Mouse (Mus musculus) stomach, embryonic 14.5 days (tissue): ENCODE measurements at regions not wholly inside any gene's neighbourhood (a gene's known extent, or its start where the extent isn't known, plus 50 kb on each side); places are given as distances from the start of the nearest gene placed in this dataset.

ENCODE experiments used
- ATAC-seq: fragments of 200-750 bp; cut with Nextera tagmentation; 2 replicates; pipeline ENCODE4 v1.8.0; 2017; ENCODE audit warnings: low read depth, moderate TSS enrichment; ENCODE audit not compliant: insufficient number of reproducible peaks, insufficient read depth, low FRiP score
- H3K27ac ChIP-seq: fragments of 300-500 bp; sonication (generic); 2 replicates; pipeline ENCODE4 v1.5.1; 2014; ENCODE audit warnings: mild to moderate bottlenecking, low read length, moderate library complexity, mixed read lengths
- H3K27me3 ChIP-seq: fragments of 300-500 bp; sonication (generic); 2 replicates; pipeline ENCODE4 v1.6.1; 2014; ENCODE audit warnings: low read length, control low read depth, mixed read lengths; ENCODE audit not compliant: control insufficient read depth, insufficient read depth
- H3K36me3 ChIP-seq: fragments of 300-500 bp; sonication (generic); 2 replicates; pipeline ENCODE4 v1.6.1; 2014; ENCODE audit warnings: mild to moderate bottlenecking, control low read depth, low read length, moderate library complexity, mixed read lengths; ENCODE audit not compliant: control insufficient read depth, insufficient read depth
- H3K4me1 ChIP-seq: fragments of 300-500 bp; sonication (generic); 2 replicates; pipeline ENCODE4 v1.6.1; 2014; ENCODE audit warnings: low read length, control low read depth, mixed read lengths; ENCODE audit not compliant: control insufficient read depth, insufficient read depth
- H3K4me2 ChIP-seq: fragments of 300-500 bp; sonication (generic); replicated peaks from 2 replicates; pipeline ENCODE4 v1.6.1; 2014; ENCODE audit warnings: low read depth, low read length, control low read depth
- H3K4me3 ChIP-seq: fragments of 300-500 bp; sonication (generic); 2 replicates; pipeline ENCODE4 v1.5.1; 2014; ENCODE audit warnings: low read depth, low read length, control low read depth
- H3K9ac ChIP-seq: fragments of 300-500 bp; sonication (generic); replicated peaks from 2 replicates; pipeline ENCODE4 v1.6.1; 2014; ENCODE audit warnings: low read depth, mild to moderate bottlenecking, control low read depth, low read length, moderate library complexity, mixed read lengths
- H3K9me3 ChIP-seq: fragments of 300-500 bp; sonication (generic); 2 replicates; pipeline ENCODE4 v1.6.1; 2016; ENCODE audit warnings: low read depth, low read length, control low read depth; ENCODE audit not compliant: control insufficient read depth
- WGBS: fragments of 180-500 bp; shearing (Covaris S2); extraction: QIAGEN DNeasy Blood & Tissue Kit; methylation state at CpG from one replicate; pipeline ENCODE4 v1.1.7; 2014; 5-methylcytosine and 5-hydroxymethylcytosine counted together

DNA sequence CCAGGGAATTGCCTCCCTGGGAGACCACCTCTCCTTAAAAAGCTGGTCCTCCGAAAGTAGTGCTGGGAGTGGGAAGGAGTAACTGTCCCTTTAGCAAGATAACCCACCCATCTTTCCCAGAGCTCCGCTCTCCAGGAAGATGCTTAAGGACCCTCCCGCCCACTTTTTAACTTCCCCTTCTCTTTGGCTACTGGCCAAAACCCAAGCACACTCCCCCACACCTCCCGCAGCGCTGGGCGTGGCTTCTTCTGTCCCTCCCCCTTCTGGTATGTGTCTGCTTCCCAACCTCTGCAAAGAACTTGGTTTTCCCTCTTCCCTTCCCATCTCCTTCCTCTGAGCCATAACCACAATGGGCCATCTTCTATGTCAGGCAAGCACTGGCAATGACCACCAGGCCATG lies 85.4 kb downstream of the Rpap3 start:
- Histone ChIP-seq H3K4me3 (no peak overlapping the region), H3K4me1 (no peaks in the 10 kb centered on the region), H3K4me2 (no peak overlapping the region), H3K36me3 (no peaks in the 10 kb centered on the region), H3K27me3 (no peaks in the 10 kb centered on the region), H3K27ac (no peak overlapping the region), H3K9me3 (no peaks in the 10 kb centered on the region), H3K9ac (no peak overlapping the region)
- no peak for ATAC-seq
- WGBS = 62% methylated on average over 6 of the region's 6 CpGs

DNA sequence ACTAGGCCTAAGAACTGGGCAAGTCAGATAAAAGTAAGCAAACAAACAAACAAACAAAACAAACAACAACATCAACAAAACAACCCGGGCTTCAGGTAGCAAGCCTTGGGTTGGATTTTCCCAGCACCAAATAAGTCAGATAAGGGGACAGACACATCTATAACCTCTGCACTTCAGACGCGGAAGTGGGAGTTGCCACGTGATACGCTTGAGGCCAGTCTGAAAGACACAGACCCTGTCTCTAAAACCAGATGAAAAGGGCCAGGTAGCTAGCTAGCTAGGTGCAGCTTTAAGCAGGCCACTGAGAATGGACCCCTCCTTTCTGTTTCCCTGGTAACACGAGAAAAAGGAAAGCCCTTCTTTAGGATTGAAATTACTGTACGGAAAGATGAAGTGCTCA lies 85.9 kb downstream of the Rpap3 start:
- Histone ChIP-seq H3K4me2 (no peak overlapping the region), H3K4me1 (no peaks in the 10 kb centered on the region), H3K9me3 (no peaks in the 10 kb centered on the region), H3K9ac (no peak overlapping the region), H3K27ac (no peak overlapping the region), H3K27me3 (no peaks in the 10 kb centered on the region), H3K36me3 (no peaks in the 10 kb centered on the region), H3K4me3 (no peak overlapping the region)
- no peak for ATAC-seq
- 84% methylated on average over 7 of the region's 7 CpGs for WGBS

DNA sequence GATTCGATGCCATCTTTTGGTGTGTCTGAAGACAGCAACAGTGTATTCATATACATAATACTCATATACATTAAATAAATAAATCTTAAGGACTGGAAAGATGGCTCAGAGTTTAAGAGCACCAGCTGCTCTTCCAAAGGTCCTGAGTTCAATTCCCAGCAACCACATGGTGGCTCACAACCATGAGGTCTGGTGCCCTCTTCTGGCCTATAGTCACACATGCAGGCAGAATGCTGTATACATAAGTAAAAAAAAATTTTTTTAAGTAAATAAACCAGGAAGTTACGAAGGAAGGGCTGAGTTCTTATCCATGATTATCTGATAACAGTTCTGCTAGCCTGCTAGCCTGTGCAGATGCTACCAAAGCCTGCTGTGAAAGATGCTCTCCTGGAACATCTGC lies 93.3 kb downstream of the Rpap3 start:
- ATAC-seq = no peak
- Histone ChIP-seq H3K4me2 (no peak overlapping the region), H3K4me3 (no peak overlapping the region), H3K27ac (no peak overlapping the region), H3K9ac (no peak overlapping the region), H3K4me1 (no peaks in the 10 kb centered on the region), H3K36me3 (no peaks in the 10 kb centered on the region), H3K27me3 (no peaks in the 10 kb centered on the region), H3K9me3 (no peaks in the 10 kb centered on the region)
- WGBS = 78% methylated on average over 2 of the region's 2 CpGs

DNA sequence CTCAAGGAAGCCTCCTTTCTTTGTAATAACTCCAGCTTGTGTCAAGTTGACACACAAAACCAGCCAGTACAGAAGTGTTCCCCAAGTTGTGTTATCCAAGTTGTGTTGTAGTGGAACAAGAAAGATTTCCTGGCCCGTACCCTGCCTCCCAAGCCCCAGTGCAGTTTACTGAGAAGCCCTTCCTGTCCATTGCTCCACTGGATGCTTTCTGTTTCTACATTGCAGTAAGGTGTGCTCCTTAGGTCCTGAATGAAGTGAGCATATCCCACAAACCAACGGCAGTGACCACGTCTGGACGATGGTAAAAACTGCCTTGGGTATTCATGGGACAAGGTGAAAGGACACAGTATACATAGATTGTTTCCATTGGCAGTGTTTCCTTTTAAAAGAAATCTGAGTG lies 94.9 kb downstream of the Rpap3 start:
- no peaks in the 10 kb centered on the region for H3K9me3 ChIP-seq
- no peak for ATAC-seq
- 93% methylated on average over 4 of the region's 4 CpGs for WGBS
- no peaks in the 10 kb centered on the region for H3K27me3 ChIP-seq
- no peak overlapping the region for H3K27ac ChIP-seq
- no peak overlapping the region for H3K9ac ChIP-seq
- H3K4me1 ChIP-seq = no peaks in the 10 kb centered on the region
- H3K4me2 ChIP-seq = no peak overlapping the region
- H3K4me3 ChIP-seq = no peak overlapping the region
- no peaks in the 10 kb centered on the region for H3K36me3 ChIP-seq

DNA sequence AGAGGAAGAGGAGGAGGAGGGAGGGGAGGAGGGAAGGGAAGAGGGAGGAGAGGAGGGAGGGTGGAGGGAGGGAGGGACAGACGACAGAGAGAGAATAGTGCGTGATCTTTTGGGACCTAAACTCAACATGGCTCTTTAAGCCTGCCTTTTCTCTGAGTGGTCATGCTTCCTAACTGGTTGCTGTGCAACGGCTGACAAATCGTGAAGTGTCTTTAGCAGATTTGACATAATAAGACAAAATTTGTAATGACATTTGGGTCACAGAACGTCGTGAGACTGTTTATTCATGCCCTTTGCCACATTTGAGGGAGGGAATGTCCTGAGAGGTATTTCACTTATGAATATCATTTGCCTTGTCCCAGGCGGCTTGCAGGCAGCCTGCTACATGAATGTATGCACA lies 96.1 kb downstream of the Rpap3 start:
- no peak overlapping the region for H3K27ac ChIP-seq
- no peak overlapping the region for H3K9ac ChIP-seq
- no peaks in the 10 kb centered on the region for H3K27me3 ChIP-seq
- H3K36me3 ChIP-seq = no peaks in the 10 kb centered on the region
- no peak overlapping the region for H3K4me2 ChIP-seq
- no peaks in the 10 kb centered on the region for H3K4me1 ChIP-seq
- WGBS = 59% methylated on average over 7 of the region's 7 CpGs
- H3K4me3 ChIP-seq = no peak overlapping the region
- no peaks in the 10 kb centered on the region for H3K9me3 ChIP-seq
- ATAC-seq = no peak

DNA sequence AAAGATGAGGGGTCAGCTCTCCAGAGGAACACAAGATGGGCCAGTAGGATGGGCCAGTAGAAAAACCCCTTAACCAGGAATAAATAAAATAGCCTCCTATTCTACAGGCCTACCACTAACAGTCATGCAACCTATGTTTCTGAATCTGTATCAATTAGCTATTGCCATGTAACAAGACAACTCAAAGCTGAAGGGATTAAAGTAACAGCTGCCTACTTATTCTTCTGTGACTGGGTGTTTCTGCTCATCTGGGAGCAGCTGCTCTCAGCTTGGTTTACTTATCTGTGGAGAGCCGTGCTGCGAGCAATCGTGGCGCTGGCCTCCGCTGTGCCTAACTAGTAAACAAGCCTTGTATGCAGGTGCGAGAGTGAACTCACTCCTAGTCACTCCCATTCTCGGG lies 97.0 kb downstream of the Rpap3 start:
- ATAC-seq = no peak
- Histone ChIP-seq H3K9me3 (no peaks in the 10 kb centered on the region), H3K9ac (no peak overlapping the region), H3K36me3 (no peaks in the 10 kb centered on the region), H3K4me3 (no peak overlapping the region), H3K4me1 (no peaks in the 10 kb centered on the region), H3K27ac (no peak overlapping the region), H3K27me3 (no peaks in the 10 kb centered on the region), H3K4me2 (no peak overlapping the region)
- 82% methylated on average over 7 of the region's 7 CpGs for WGBS

DNA sequence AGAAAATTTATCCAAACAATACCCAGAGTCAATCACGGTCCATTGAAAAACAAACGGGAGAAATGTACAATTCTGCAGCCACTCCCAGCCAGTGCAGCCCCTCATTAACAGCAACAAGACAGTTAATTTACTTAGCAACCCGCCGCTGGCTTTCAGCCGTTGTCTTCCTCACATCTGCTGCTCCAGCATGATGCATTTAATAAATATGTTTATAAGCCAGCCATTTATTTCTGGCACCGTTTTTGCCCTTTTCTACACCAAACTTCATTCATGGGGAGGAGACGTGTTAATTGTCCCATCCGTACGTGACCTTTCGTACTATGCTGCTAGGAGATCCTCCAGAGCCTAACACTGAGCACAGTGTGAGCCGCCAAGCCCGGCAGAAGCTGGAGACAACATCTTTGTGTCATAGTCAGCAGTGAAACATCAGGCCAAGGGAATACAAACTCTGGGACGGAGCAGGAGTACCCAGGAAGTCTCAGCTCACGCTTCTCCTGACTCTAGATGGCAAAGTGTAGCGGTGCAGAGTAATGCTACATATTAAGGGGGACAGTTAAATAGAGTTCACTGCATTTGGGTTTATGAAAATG lies 97.9 kb downstream of the Rpap3 start:
- H3K4me1 ChIP-seq = no peaks in the 10 kb centered on the region
- no peak for ATAC-seq
- H3K27me3 ChIP-seq = no peaks in the 10 kb centered on the region
- H3K9me3 ChIP-seq = no peaks in the 10 kb centered on the region
- no peaks in the 10 kb centered on the region for H3K36me3 ChIP-seq
- H3K27ac ChIP-seq = peak overlapping the region; percentile 15; the same call in 1 of the 2 replicates
- WGBS = 71% methylated on average over 15 of the region's 15 CpGs
- no peak overlapping the region for H3K9ac ChIP-seq
- H3K4me3 ChIP-seq = no peak overlapping the region
- no peak overlapping the region for H3K4me2 ChIP-seq

DNA sequence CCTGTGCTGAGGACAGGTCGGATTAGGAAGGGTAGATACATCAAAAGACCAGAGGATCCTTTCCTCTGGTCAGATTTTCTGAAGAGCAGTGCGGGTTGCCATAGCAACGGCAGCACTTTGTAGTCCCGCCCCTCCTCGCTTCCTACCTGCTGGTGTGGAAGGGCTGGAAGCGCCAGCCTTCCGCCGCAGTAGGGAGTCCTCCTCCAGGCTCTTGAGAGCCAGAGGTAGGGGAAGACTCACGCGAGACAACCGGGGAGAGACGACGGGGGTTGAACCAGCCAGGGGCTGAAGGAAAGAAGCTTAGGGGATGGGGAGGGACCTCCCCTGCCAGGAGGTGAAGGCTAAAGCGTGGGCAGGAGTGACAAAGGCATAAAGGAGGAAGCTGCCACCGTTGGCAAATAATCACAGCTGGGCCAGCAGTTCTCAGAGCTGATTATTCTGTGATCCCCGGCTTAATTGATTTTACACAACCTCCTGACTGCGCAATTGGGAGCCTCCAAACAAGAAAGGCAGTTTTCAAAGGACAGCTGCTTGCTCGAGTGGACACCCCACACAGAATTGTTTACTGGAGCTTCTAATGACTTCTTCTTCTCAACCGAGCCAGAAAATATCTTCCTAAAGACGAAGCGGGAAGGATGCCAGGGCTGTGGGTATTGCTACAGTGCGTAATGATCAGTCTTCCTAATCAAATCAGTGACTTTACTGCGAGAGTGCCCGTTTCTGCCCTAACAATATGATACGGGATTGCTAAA lies 98.8 kb downstream of the Rpap3 start:
- 11% methylated on average over 25 of the region's 25 CpGs for WGBS
- H3K4me1 ChIP-seq = no peaks in the 10 kb centered on the region

More for the DNA sequence above, 98.8 kb downstream of the Rpap3 start:
- no peak overlapping the region for H3K27ac ChIP-seq
- no peaks in the 10 kb centered on the region for H3K36me3 ChIP-seq
- H3K9ac ChIP-seq = peak overlapping the region; percentile 25; the same call in 1 of the 2 replicates
- peak; percentile 83; the same call in 1 of the 2 replicates for ATAC-seq
- peak overlapping the region; percentile 77 for H3K4me2 ChIP-seq
- no peaks in the 10 kb centered on the region for H3K27me3 ChIP-seq
- H3K9me3 ChIP-seq = no peaks in the 10 kb centered on the region
- H3K4me3 ChIP-seq = peak overlapping the region; percentile 27
